Mouse (Mus musculus) erythroblast, embryonic 14.5 days (primary cell): ENCODE results near the gene Pde7b.

Experiments used
- GATA1 ChIP-seq: IDR thresholded peaks from 2 replicates; pipeline ENCODE4 v1.6.1; 2012; ENCODE audit warnings: low read length, inconsistent platforms, mixed read lengths
- TAL1 ChIP-seq: IDR thresholded peaks from 3 replicates; pipeline ENCODE4 v1.6.1; 2012; ENCODE audit warnings: low read length, inconsistent platforms, mixed read lengths

DNA sequence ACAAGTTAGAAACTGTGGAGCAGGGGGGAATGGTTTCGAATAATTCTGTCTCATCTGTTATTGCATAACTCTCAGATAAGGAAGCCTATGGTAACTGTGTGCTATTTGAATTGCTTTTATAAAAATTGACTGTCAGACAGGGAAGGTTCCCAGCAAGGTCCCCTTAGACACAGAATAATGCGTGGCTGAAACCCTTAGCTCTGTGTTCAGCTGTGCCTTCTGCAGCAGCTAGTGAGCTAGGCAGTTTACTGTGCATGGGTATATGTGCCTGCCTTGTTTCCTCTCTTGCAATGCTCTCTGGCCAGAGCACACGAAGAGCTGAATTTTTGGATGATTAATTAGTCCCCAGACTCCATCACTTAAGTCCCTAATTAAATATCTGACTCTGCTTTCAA lies 1.4 kb downstream of the Pde7b start:
- no peak for TF ChIP-seq GATA1
- no peak for TF ChIP-seq TAL1
